Mouse (Mus musculus) myocyte (in vitro differentiated cells): ENCODE measurements around the gene Arl15.

ENCODE experiments used
- E2F4 ChIP-seq: IDR thresholded peaks from one replicate; pipeline ENCODE4 v1.6.1; 2011; ENCODE audit warnings: mild to moderate bottlenecking, control low read depth, moderate library complexity; ENCODE audit not compliant: insufficient read depth
- MAX ChIP-seq: IDR thresholded peaks from one replicate; pipeline ENCODE4 v1.6.1; 2011; ENCODE audit warnings: low read depth, mild to moderate bottlenecking, control low read depth
- MYOG ChIP-seq, 3 experiments: IDR thresholded peaks; one replicate each; pipeline ENCODE4 v1.6.1; 2011; ENCODE audit warnings: control low read depth in 2 of 3, low read depth in 2 of 3, mild to moderate bottlenecking in 2 of 3; ENCODE audit not compliant: insufficient read length in 2 of 3, control insufficient read depth in 1 of 3, insufficient read depth in 1 of 3
- POLR2A ChIP-seq: IDR thresholded peaks from one replicate; pipeline ENCODE4 v1.6.1; 2011; ENCODE audit warnings: low read depth, mild to moderate bottlenecking, control low read depth, moderate library complexity; ENCODE audit not compliant: insufficient read length
- POLR2AphosphoS2 ChIP-seq: IDR thresholded peaks from one replicate; pipeline ENCODE4 v1.6.1; 2011; ENCODE audit warnings: low read depth, control low read depth; ENCODE audit not compliant: insufficient read length
- TCF12 ChIP-seq: IDR thresholded peaks from one replicate; pipeline ENCODE4 v1.6.1; 2011; ENCODE audit warnings: mild to moderate bottlenecking, control low read depth; ENCODE audit not compliant: poor library complexity, insufficient read depth, severe bottlenecking
- USF1 ChIP-seq: IDR thresholded peaks from one replicate; pipeline ENCODE4 v1.6.1; 2011; ENCODE audit warnings: low read depth, mild to moderate bottlenecking, control low read depth, moderate library complexity

- no peak for TF ChIP-seq E2F4
- no peak for TF ChIP-seq TCF12
- no peak for TF ChIP-seq POLR2A
- no peak for TF ChIP-seq POLR2AphosphoS2
- TF ChIP-seq MAX: no peak
- no peak for TF ChIP-seq USF1
- no peak for TF ChIP-seq MYOG (IDR thresholded peaks at IDR 0.05; ENCODE audit: control insufficient read depth in 1 of 3, insufficient read depth in 1 of 3, insufficient read length in 2 of 3, low read depth in 2 of 3)
Observed at GRCm38 (mm10) chr13:113811141-113811540, 16.8 kb downstream of the Arl15 start.
